Mouse (Mus musculus): ENCODE results near the gene Tulp4. TPM values are rescaled to one million over a fixed set of nuclear protein-coding genes. Genes with fewer than 3 reads are reported as not detected.

Tulp4 gene
- polyA plus RNA-seq, 1 experiment from 2014 or later: 93.3 TPM

DNA sequence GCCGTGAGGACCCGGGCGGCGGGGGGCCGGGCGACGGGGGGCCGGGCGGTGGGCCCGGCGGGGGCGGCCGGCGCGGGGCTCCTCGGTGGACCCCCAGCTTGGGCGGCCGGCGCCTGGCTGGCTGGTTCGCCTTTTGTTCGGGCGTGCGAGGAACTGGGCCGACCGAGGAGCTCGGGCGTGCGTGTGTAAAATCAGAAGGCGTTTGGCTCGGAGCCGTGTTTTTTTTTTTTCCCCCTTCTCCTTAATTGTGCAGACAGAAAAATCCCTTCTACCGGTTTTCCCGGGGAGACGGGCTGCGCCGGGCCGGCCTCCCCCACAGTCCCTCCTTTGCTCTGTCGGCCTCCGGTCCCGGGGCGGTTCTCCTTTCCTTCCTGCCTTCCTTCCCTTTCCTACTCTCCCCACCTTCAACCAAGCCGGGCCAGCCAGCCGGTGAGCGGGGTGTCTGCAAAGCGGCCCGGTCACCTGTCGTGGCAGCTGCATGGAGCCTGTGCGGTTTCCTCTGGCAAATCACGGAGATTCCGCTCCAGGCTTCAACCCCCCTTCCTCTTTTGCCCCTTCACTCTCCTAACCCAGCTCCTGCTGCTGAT, 871 bp downstream of the Tulp4 start:
- no peaks in the 10 kb centered on the region for H3K9me3 ChIP-seq (ENCODE audit: low read depth, low read length)
- H3K4me1 ChIP-seq (ENCODE audit: insufficient read depth): peaks cover 10% of the 10 kb centered on the region
- H3K36me3 ChIP-seq (ENCODE audit: insufficient read depth): 0 out of 2 replicates have a peak, but pooled peaks cover 6% of the 10 kb centered on the region
- ATAC-seq (ENCODE audit: insufficient read depth): peak; percentile 12; the same call in 1 of the 2 replicates
- H3K27me3 ChIP-seq (ENCODE audit: insufficient read depth, low read length): no peaks in the 10 kb centered on the region
- peak overlapping the region; percentile 91 for H3K27ac ChIP-seq (ENCODE audit: low read depth)
- H3K9ac ChIP-seq: peak overlapping the region; percentile 95
- DNase-seq: peak; percentile 74
- peak overlapping the region; percentile 81 for H3K4me2 ChIP-seq
- TF ChIP-seq CTCF (IDR thresholded peaks at IDR 0.05; ENCODE audit: low read depth): no peak
- H3K4me3 ChIP-seq (ENCODE audit: low read depth, low read length): peak overlapping the region; percentile 92
- under 1% methylated on average over 50 of the region's 50 CpGs for WGBS

DNA sequence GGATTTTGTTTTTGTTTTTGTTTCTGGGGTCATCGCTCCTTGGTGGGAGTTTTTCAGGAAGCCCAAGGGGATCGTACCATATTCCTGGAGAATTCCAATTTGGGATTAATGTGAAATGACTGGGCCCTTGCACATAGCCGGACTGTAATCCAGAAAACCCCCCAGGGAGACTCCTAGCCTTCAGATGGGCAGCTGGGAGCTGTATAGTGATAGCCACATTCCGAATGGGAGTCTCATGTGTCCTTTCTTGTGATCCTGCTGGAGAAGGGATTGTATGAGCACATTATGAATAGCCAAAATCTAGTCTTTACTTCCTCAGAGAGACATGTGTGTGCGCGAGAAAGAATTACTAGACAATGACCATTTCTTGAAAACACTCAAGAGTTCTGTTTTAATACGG, 1.9 kb downstream of the Tulp4 start:
- H3K27ac ChIP-seq (ENCODE audit: low read depth): no peak overlapping the region
- ATAC-seq (ENCODE audit: insufficient read depth) (no peak), DNase-seq (peak; percentile 8)
- peaks cover 10% of the 10 kb centered on the region for H3K4me1 ChIP-seq (ENCODE audit: insufficient read depth)
- no peak for TF ChIP-seq CTCF (IDR thresholded peaks at IDR 0.05; ENCODE audit: low read depth)
- peak overlapping the region; percentile 92 for H3K4me3 ChIP-seq (ENCODE audit: low read depth, low read length)
- H3K4me2 ChIP-seq: peak overlapping the region; percentile 81
- 49% methylated on average over 7 of the region's 7 CpGs for whole genome bisulfite sequencing
- no peaks in the 10 kb centered on the region for H3K27me3 ChIP-seq (ENCODE audit: insufficient read depth, low read length)
- H3K36me3 ChIP-seq (ENCODE audit: insufficient read depth): 0 out of 2 replicates have a peak, but pooled peaks cover 6% of the 10 kb centered on the region
- H3K9me3 ChIP-seq (ENCODE audit: low read depth, low read length): no peaks in the 10 kb centered on the region
- H3K9ac ChIP-seq: peak overlapping the region; percentile 95

DNA sequence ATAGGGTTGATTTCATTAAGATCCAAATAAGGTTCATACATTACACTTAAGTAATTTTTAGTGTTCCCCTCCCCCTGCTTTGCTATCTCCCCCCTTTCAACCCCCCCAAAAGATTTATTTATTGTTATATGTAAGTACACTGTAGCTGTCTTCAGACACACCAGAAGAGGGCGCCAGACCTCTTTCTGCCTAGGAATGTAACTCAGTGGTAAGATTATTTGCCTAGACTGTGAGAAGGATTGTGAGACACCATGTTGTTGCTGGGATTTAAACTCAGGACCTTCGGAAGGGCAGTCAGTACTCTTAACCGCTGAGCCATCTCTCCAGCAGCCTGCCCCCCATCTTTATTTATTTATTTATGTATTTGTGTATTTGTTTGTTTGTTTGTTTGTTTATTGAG, 4.7 kb downstream of the Tulp4 start:
- H3K9ac ChIP-seq: no peak overlapping the region
- H3K4me2 ChIP-seq: no peak overlapping the region
- 78% methylated on average over 3 of the region's 3 CpGs for WGBS
- peaks cover 7% of the 10 kb centered on the region; the same call in 1 of the 2 replicates for H3K4me1 ChIP-seq (ENCODE audit: insufficient read depth)
- no peak overlapping the region for H3K4me3 ChIP-seq (ENCODE audit: low read depth, low read length)
- H3K27me3 ChIP-seq (ENCODE audit: insufficient read depth, low read length): no peaks in the 10 kb centered on the region
- no peak overlapping the region for H3K27ac ChIP-seq (ENCODE audit: low read depth)
- no peaks in the 10 kb centered on the region for H3K9me3 ChIP-seq (ENCODE audit: low read depth, low read length)
- TF ChIP-seq CTCF (IDR thresholded peaks at IDR 0.05; ENCODE audit: low read depth): peak; percentile 38; the same call in 1 of the 2 replicates
- DNase-seq (peak; percentile 5), ATAC-seq (ENCODE audit: insufficient read depth) (no peak)
- H3K36me3 ChIP-seq (ENCODE audit: insufficient read depth): 0 out of 2 replicates have a peak, but pooled peaks cover 10% of the 10 kb centered on the region

DNA sequence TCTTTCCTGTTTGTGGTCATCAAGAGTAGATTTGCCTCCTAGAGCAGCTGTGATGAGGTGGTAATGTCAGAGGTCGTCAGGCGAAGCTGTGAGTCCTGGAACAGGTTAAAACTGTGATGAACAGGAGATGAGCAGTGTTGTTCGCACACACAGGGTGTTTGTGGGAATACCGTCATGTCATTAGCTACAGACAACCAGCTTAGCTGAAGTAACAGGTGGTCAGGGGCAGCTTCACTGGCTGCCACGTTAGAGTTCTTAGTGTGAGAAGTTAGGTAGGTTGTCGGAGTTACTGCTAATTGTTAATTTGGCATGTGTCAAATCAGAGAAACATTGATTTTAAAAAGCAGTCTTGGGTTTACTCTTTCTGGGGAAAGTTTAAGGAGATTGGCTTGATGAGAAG, 7.4 kb downstream of the Tulp4 start:
- WGBS: 80% methylated on average over 6 of the region's 6 CpGs
- ATAC-seq (ENCODE audit: insufficient read depth) (no peak), DNase-seq (no peak)
- 0 out of 2 replicates have a peak, but pooled peaks cover 10% of the 10 kb centered on the region for H3K36me3 ChIP-seq (ENCODE audit: insufficient read depth)
- no peaks in the 10 kb centered on the region for H3K27me3 ChIP-seq (ENCODE audit: insufficient read depth, low read length)
- H3K9ac ChIP-seq: no peak overlapping the region
- H3K4me2 ChIP-seq: no peak overlapping the region
- H3K4me3 ChIP-seq (ENCODE audit: low read depth, low read length): no peak overlapping the region
- no peaks in the 10 kb centered on the region for H3K4me1 ChIP-seq (ENCODE audit: insufficient read depth)
- no peak overlapping the region for H3K27ac ChIP-seq (ENCODE audit: low read depth)
- no peak for TF ChIP-seq CTCF (IDR thresholded peaks at IDR 0.05; ENCODE audit: low read depth)
- H3K9me3 ChIP-seq (ENCODE audit: low read depth, low read length): no peaks in the 10 kb centered on the region

DNA sequence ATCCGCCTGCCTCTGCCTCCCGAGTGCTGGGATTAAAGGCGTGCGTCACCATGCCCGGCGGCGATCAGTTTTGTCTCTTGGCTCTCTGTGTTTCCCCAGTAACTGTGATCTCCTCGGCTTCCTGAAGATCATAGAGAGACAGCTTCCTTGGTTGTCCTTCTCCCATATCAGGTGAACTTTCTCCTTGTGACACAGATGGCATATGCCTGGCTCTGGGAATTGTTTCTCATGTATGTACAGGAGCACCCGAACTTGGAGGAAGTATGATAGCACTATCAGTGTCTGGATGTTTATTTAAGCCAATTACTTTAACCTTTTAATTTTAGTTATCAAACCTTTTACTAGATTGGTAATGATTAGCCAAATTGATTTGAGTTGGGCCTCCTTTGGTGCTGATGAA, 8.8 kb downstream of the Tulp4 start:
- Histone ChIP-seq H3K9ac (no peak overlapping the region), H3K4me3 (ENCODE audit: low read depth, low read length) (no peak overlapping the region), H3K27me3 (ENCODE audit: insufficient read depth, low read length) (no peaks in the 10 kb centered on the region), H3K4me1 (ENCODE audit: insufficient read depth) (no peaks in the 10 kb centered on the region), H3K9me3 (ENCODE audit: low read depth, low read length) (no peaks in the 10 kb centered on the region), H3K36me3 (ENCODE audit: insufficient read depth) (0 out of 2 replicates have a peak, but pooled peaks cover 4% of the 10 kb centered on the region), H3K4me2 (no peak overlapping the region), H3K27ac (ENCODE audit: low read depth) (no peak overlapping the region)
- no peak for TF ChIP-seq CTCF (IDR thresholded peaks at IDR 0.05; ENCODE audit: low read depth)
- no peak for DNase-seq
- 90% methylated on average over 9 of the region's 9 CpGs for WGBS
- ATAC-seq (ENCODE audit: insufficient read depth): no peak

DNA sequence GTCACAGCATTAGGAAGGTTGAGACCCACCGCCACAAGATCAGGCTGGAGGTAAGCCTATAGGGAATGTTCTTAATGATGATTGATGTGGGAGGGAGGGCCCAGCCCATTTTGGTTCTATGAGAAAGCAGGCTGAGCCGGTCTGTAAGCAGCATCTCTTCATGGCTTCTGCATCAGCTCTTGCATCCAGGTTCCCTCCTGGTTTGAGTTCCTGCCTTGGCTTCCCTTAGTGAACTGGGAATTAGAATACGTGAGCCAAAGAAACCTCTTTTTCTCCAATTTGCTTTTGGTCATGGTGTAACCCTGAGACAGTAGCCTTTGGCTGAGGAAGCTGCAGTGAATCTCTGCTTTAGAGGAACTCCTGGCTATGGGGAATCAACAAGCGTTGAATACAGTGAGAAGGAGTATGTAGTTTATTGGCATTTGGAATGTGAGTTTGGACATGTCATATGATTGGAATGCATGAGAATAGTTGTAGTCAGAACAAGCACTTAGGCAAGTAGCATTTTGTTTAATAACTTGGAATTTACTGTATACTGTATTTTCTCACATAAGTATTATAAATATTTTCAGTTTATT, 11.0 kb downstream of the Tulp4 start:
- Histone ChIP-seq H3K4me2 (no peak overlapping the region), H3K4me3 (ENCODE audit: low read depth, low read length) (no peak overlapping the region), H3K4me1 (ENCODE audit: insufficient read depth) (no peaks in the 10 kb centered on the region), H3K27ac (ENCODE audit: low read depth) (no peak overlapping the region), H3K9me3 (ENCODE audit: low read depth, low read length) (no peaks in the 10 kb centered on the region), H3K36me3 (ENCODE audit: insufficient read depth) (peaks cover 8% of the 10 kb centered on the region), H3K9ac (no peak overlapping the region), H3K27me3 (ENCODE audit: insufficient read depth, low read length) (no peaks in the 10 kb centered on the region)
- DNase-seq (no peak), ATAC-seq (ENCODE audit: insufficient read depth) (no peak)
- no peak for TF ChIP-seq CTCF (IDR thresholded peaks at IDR 0.05; ENCODE audit: low read depth)
- WGBS: 73% methylated on average over 4 of the region's 4 CpGs

DNA sequence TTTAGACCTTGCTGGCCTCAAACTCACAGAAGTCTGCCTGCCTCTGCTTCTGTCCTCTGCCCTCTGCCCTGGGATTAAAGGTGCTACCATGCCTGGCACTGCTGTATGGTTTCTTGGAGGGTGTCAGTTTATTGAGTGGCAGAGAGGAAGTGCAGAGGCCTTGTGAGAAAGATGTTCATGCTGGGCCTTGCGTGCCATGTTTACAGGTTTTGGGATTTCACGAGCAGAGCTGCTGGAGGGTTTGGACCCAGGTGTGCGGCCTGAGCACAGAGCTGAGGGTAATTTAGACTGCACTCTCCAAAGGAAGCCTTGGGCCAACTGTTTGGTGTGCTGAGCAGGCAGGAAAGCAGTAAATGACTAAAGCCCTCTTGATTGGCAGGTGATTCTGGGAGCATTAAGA, 11.7 kb downstream of the Tulp4 start:
- Histone ChIP-seq H3K9me3 (ENCODE audit: low read depth, low read length) (no peaks in the 10 kb centered on the region), H3K27ac (ENCODE audit: low read depth) (no peak overlapping the region), H3K4me3 (ENCODE audit: low read depth, low read length) (no peak overlapping the region), H3K4me1 (ENCODE audit: insufficient read depth) (no peaks in the 10 kb centered on the region), H3K36me3 (ENCODE audit: insufficient read depth) (peaks cover 15% of the 10 kb centered on the region), H3K4me2 (no peak overlapping the region), H3K27me3 (ENCODE audit: insufficient read depth, low read length) (no peaks in the 10 kb centered on the region), H3K9ac (no peak overlapping the region)
- WGBS: 81% methylated on average over 3 of the region's 3 CpGs
- no peak for DNase-seq
- no peak for TF ChIP-seq CTCF (IDR thresholded peaks at IDR 0.05; ENCODE audit: low read depth)
- ATAC-seq (ENCODE audit: insufficient read depth): no peak

Data from lung, embryonic 14.5 days (tissue).